Mouse (Mus musculus) intestine, embryonic 14.5 days (tissue): ENCODE results near the gene Thap8. TPM values are rescaled to one million over a fixed set of nuclear protein-coding genes. Genes with fewer than 3 reads are reported as not detected.

Source experiments
- ATAC-seq: fragments of 200-750 bp; cut with Nextera tagmentation; replicated peaks from 2 replicates; pipeline ENCODE4 v1.8.0; 2017; ENCODE audit warnings: low read depth, moderate number of reproducible peaks, moderate TSS enrichment, moderate library complexity; ENCODE audit not compliant: low FRiP score, low TSS enrichment
- DNase-seq: peaks from one replicate; pipeline ENCODE4 v3.0.0-alpha.2; 2018; ENCODE audit warnings: low spot score
- H3K27ac ChIP-seq: fragments of 300-500 bp; sonication (generic); 2 replicates; pipeline ENCODE4 v1.5.1; 2014; ENCODE audit warnings: low read depth, mild to moderate bottlenecking, control low read depth
- H3K27me3 ChIP-seq: fragments of 300-500 bp; sonication (generic); replicated peaks from 2 replicates; pipeline ENCODE4 v1.6.1; 2014; ENCODE audit warnings: low read length, control low read depth; ENCODE audit not compliant: control insufficient read depth, insufficient read depth
- H3K36me3 ChIP-seq: fragments of 300-500 bp; sonication (generic); 2 replicates; pipeline ENCODE4 v1.6.1; 2014; ENCODE audit warnings: low read length, control low read depth; ENCODE audit not compliant: control insufficient read depth, insufficient read depth
- H3K4me1 ChIP-seq: fragments of 300-500 bp; sonication (generic); replicated peaks from 2 replicates; pipeline ENCODE4 v1.6.1; 2014; ENCODE audit warnings: low read length, control low read depth, mixed read lengths; ENCODE audit not compliant: control insufficient read depth, insufficient read depth
- H3K4me2 ChIP-seq: fragments of 300-500 bp; sonication (generic); 2 replicates; pipeline ENCODE4 v1.6.1; 2014; ENCODE audit warnings: low read length
- H3K4me3 ChIP-seq: fragments of 300-500 bp; sonication (generic); 2 replicates; pipeline ENCODE4 v1.5.1; 2014; ENCODE audit warnings: low read depth, low read length, control low read depth, mixed read lengths
- H3K9ac ChIP-seq: fragments of 300-500 bp; sonication (generic); 2 replicates; pipeline ENCODE4 v1.6.1; 2014; ENCODE audit warnings: mild to moderate bottlenecking, low read length
- H3K9me3 ChIP-seq: fragments of 300-500 bp; sonication (generic); 2 replicates; pipeline ENCODE4 v1.6.1; 2016; ENCODE audit warnings: low read length, control low read depth; ENCODE audit not compliant: control insufficient read depth
- WGBS: fragments of 180-500 bp; shearing (Covaris S2); extraction: QIAGEN DNeasy Blood & Tissue Kit; methylation state at CpG from one replicate; pipeline ENCODE4 v1.1.7; 2014; 5-methylcytosine and 5-hydroxymethylcytosine counted together
- polyA plus RNA-seq: library from polyadenylated mRNA; unstranded; fragments of >200 nt; fragmentation: Nextera tagmentation; extraction: Ambion mirVana; gene quantifications from 2 replicates; pipeline ENCODE4 v1.2.1, GENCODE M21; 2014

Gene Thap8
- polyA plus RNA-seq, 1 experiment from 2014 or later = 0.26 TPM

- Histone ChIP-seq H3K27me3 (no peaks in the 10 kb centered on the region), H3K27ac (peak within 1 kb of the TSS; percentile 59), H3K9ac (peak within 1 kb of the TSS; percentile 61), H3K4me3 (peak within 1 kb of the TSS; percentile 79), H3K9me3 (no peaks in the 10 kb centered on the region), H3K4me2 (peak within 1 kb of the TSS; percentile 90), H3K4me1 (peaks cover 17% of the 10 kb centered on the region; the same call in 1 of the 2 replicates), H3K36me3 (peaks cover 33% of the 10 kb centered on the region)
- ATAC-seq (peak; percentile 99), DNase-seq (peak; percentile 92)
- 4% methylated on average over 27 of the region's 27 CpGs for WGBS
Observed at GRCm38 (mm10) chr7:30308076-30309005, 28.4 kb downstream of the Thap8 start, which contains the start of gene Alkbh6. Gene Alkbh6 (plus strand): TSS chr7:30308717.

- peaks cover 27% of the 10 kb centered on the region for H3K36me3 ChIP-seq
- peak overlapping the region; percentile 61 for H3K9ac ChIP-seq
- 55% methylated on average over 15 of the region's 15 CpGs for WGBS
- ATAC-seq (no peak), DNase-seq (no peak)
- peaks cover 24% of the 10 kb centered on the region for H3K4me1 ChIP-seq
- no peaks in the 10 kb centered on the region for H3K9me3 ChIP-seq
- H3K27ac ChIP-seq = peak overlapping the region; percentile 59; the same call in 1 of the 2 replicates
- peak overlapping the region; percentile 90 for H3K4me2 ChIP-seq
- H3K4me3 ChIP-seq = peak overlapping the region; percentile 79
- no peaks in the 10 kb centered on the region for H3K27me3 ChIP-seq
Observed at GRCm38 (mm10) chr7:30309395-30310129, 29.7 kb downstream of the Thap8 start.

- no peak overlapping the region for H3K27ac ChIP-seq
- H3K27me3 ChIP-seq = no peaks in the 10 kb centered on the region
- 85% methylated on average over 12 of the region's 12 CpGs for WGBS
- ATAC-seq (no peak), DNase-seq (no peak)
- H3K4me1 ChIP-seq = peaks cover 26% of the 10 kb centered on the region
- peaks cover 27% of the 10 kb centered on the region for H3K36me3 ChIP-seq
- no peak overlapping the region for H3K4me2 ChIP-seq
- no peak overlapping the region for H3K4me3 ChIP-seq
- no peaks in the 10 kb centered on the region for H3K9me3 ChIP-seq
- H3K9ac ChIP-seq = no peak overlapping the region
Observed at GRCm38 (mm10) chr7:30310136-30310535, 30.2 kb downstream of the Thap8 start.

GRCm38 (mm10) chr7:30313666-30314320 lies 33.9 kb downstream of the Thap8 start:
- DNase-seq = no peak
- no peaks in the 10 kb centered on the region for H3K9me3 ChIP-seq
- no peak overlapping the region for H3K4me3 ChIP-seq
- WGBS = 44% methylated on average over 27 of the region's 27 CpGs
- peaks cover 26% of the 10 kb centered on the region for H3K4me1 ChIP-seq
- H3K9ac ChIP-seq = no peak overlapping the region
- H3K27me3 ChIP-seq = no peaks in the 10 kb centered on the region
- ATAC-seq = no peak
- H3K27ac ChIP-seq = no peak overlapping the region
- H3K36me3 ChIP-seq = peaks cover 19% of the 10 kb centered on the region; the same call in 1 of the 2 replicates
- H3K4me2 ChIP-seq = no peak overlapping the region

DNA sequence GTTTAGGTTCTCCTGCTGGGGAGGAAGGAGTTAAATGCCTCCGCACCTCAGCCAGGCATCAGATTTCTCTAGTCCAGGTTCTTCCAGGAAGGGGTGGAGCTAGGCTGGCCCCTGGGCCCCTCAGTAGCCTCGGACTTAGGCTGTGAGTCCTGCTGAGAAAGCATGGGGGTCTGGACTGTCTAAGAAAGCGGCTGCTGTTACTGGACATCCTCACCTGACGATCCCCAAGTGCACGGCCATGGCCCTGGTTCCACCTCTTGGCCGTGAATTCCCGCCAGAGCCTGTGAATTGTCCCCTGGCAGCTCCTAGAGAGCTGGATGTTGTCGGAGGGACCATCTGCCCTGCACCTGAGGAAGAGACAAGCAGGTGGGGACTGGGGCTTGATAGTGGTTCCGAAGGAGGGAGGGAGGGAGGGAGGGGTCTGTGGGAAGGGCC lies 34.8 kb downstream of the Thap8 start, which contains the start of gene Syne4:
Gene Syne4 (plus strand): TSS at position 87 of the 435 bp plus-strand sequence.
- Histone ChIP-seq H3K9ac (peak within 1 kb of the TSS; percentile 50), H3K9me3 (no peaks in the 10 kb centered on the region), H3K36me3 (peaks cover 19% of the 10 kb centered on the region; the same call in 1 of the 2 replicates), H3K4me3 (peak within 1 kb of the TSS; percentile 36), H3K4me1 (peaks cover 19% of the 10 kb centered on the region), H3K4me2 (peak within 1 kb of the TSS; percentile 49), H3K27me3 (no peaks in the 10 kb centered on the region), H3K27ac (no peak within 1 kb of the TSS)
- ATAC-seq = peak; percentile 68
- under 1% methylated on average over 9 of the region's 9 CpGs for WGBS
- DNase-seq = peak; percentile 75

DNA sequence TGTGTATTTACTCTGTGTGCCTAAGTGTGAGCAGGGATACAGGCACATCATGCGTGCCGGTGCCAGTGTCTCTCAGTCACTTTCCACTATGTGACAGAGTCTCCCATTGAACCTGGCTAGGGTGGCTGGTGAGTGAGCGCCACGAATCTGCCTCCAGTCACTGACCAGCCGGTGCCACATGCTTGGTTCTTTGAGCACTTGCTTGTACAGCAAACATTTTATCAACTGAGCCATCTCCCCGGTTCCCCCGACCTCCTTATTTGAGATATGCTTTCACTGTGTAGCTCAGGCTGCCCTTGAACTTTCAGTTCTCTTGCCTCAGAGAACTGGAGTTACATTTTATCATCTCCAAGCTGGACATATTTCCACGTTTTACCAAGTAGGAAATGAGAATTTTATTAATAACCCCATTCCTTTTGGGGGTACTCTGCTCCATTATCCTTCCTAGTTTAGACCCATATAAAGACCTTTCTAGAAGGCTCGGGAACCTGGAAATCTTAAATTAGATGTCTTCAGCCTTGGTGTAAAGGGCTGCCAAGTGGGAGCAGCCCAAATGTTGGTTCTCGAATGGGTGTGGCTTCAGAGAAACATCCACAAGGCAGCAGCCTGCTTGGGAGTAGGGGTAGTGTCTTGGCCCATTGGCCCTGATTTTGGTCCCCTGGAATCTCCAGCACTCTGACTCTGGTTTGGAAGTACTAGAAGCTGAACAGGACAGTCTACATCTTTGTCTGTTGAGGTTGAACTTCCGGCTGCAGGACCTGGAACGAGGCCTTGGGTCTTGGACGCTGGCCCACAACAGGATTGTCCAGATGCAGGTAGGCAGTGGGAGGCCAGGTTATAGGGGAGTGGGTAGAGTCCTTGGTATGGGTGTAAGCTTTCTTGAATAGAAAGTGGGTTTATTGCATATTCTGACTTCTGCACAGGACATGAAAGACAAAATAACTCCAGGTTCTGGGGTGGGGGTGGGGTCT lies 36.0 kb downstream of the Thap8 start:
- Histone ChIP-seq H3K4me2 (peak overlapping the region; percentile 49), H3K36me3 (peaks cover 17% of the 10 kb centered on the region; the same call in 1 of the 2 replicates), H3K9me3 (no peaks in the 10 kb centered on the region), H3K27ac (no peak overlapping the region), H3K9ac (no peak overlapping the region; the same call in 1 of the 2 replicates), H3K27me3 (no peaks in the 10 kb centered on the region), H3K4me1 (peaks cover 14% of the 10 kb centered on the region), H3K4me3 (peak overlapping the region; percentile 36)
- no peak for DNase-seq
- no peak for ATAC-seq
- 67% methylated on average over 13 of the region's 13 CpGs for WGBS

DNA sequence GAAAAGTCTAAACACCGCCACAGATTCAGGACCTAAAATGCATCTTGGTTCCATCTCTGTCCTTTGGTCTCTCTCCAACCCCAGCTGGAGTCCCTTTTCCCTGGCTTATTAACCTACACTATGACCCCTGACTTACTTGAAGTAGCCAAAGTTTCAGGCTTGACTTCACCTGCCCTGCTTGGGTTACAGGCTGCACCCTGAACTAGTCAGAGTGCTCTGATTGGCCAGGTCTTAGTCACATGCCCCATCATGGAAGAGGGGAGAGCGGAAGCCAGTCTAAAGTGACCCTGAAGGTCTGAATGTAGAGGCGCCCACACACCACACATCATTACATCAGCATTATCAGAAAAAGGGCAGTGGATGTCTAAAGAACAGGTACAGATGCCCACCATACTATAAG lies 38.2 kb downstream of the Thap8 start:
- DNase-seq (no peak), ATAC-seq (no peak)
- H3K27me3 ChIP-seq = no peaks in the 10 kb centered on the region
- H3K36me3 ChIP-seq = 0 out of 2 replicates have a peak, but pooled peaks cover 7% of the 10 kb centered on the region
- H3K4me2 ChIP-seq = no peak overlapping the region
- no peaks in the 10 kb centered on the region for H3K9me3 ChIP-seq
- no peak overlapping the region for H3K4me3 ChIP-seq
- 92% methylated on average over 3 of the region's 3 CpGs for WGBS
- H3K27ac ChIP-seq = no peak overlapping the region
- no peak overlapping the region for H3K9ac ChIP-seq
- peaks cover 26% of the 10 kb centered on the region for H3K4me1 ChIP-seq
